Mouse (Mus musculus): ENCODE measurements around the gene Csnk1g2. TPM values are rescaled to one million over a fixed set of nuclear protein-coding genes. Genes with fewer than 3 reads are reported as not detected.
A peak's percentile ranks its signal among the peaks of the same experiment; 100 is the strongest.
"Not testable (repeated sequence)": the region's sequence is repeated elsewhere in the genome, so short reads cannot be mapped to it uniquely, and the experiment has no call there.

Gene Csnk1g2
- polyA plus RNA-seq, 1 experiment from 2014 or later, result 123 TPM

GRCm38 (mm10) chr10:80620796-80621689 lies 1.6 kb upstream of the Csnk1g2 start:
- WGBS, result 57% methylated on average over 16 of the region's 16 CpGs
- H3K27ac ChIP-seq, result peak overlapping the region; percentile 96
- H3K4me3 ChIP-seq, result peak overlapping the region; percentile 84
- H3K36me3 ChIP-seq (replicated peaks), result peaks cover 19% of the 10 kb centered on the region
- peaks cover 53% of the 10 kb centered on the region for H3K4me1 ChIP-seq
- DNase-seq (ENCODE audit: extremely low spot score, low spot score), result no peak
- H3K27me3 ChIP-seq (ENCODE audit: poor library complexity, severe bottlenecking), result no peaks in the 10 kb centered on the region
- H3K9me3 ChIP-seq, result no peaks in the 10 kb centered on the region

- WGBS, result 7% methylated on average over 9 of the region's 9 CpGs
- no peaks in the 10 kb centered on the region for H3K9me3 ChIP-seq
- DNase-seq (ENCODE audit: extremely low spot score, low spot score), result no peak
Observed at GRCm38 (mm10) chr10:80621690-80621939, 1.0 kb upstream of the Csnk1g2 start.

GRCm38 (mm10) chr10:80621940-80622660 lies 538 bp upstream of the Csnk1g2 start:
- peaks cover 53% of the 10 kb centered on the region for H3K4me1 ChIP-seq
- H3K4me3 ChIP-seq, result peak overlapping the region; percentile 84
- peak; percentile 99 for DNase-seq (ENCODE audit: extremely low spot score, low spot score)
- H3K36me3 ChIP-seq (replicated peaks), result peaks cover 16% of the 10 kb centered on the region
- under 1% methylated on average over 64 of the region's 64 CpGs for WGBS
- no peaks in the 10 kb centered on the region for H3K9me3 ChIP-seq
- H3K27ac ChIP-seq, result peak overlapping the region; percentile 96
- H3K27me3 ChIP-seq (ENCODE audit: poor library complexity, severe bottlenecking), result no peaks in the 10 kb centered on the region

More at GRCm38 (mm10) chr10:80621690-80621939, 1.0 kb upstream of the Csnk1g2 start:
- peak overlapping the region; percentile 84 for H3K4me3 ChIP-seq
- H3K4me1 ChIP-seq, result peaks cover 53% of the 10 kb centered on the region
- peak overlapping the region; percentile 96 for H3K27ac ChIP-seq
- no peaks in the 10 kb centered on the region for H3K27me3 ChIP-seq (ENCODE audit: poor library complexity, severe bottlenecking)
- peaks cover 16% of the 10 kb centered on the region for H3K36me3 ChIP-seq (replicated peaks)

GRCm38 (mm10) chr10:80623457-80624191 lies 986 bp downstream of the Csnk1g2 start:
- Histone ChIP-seq H3K36me3 (replicated peaks) (peaks cover 27% of the 10 kb centered on the region), H3K4me3 (peak overlapping the region; percentile 84), H3K27ac (peak overlapping the region; percentile 96), H3K4me1 (peaks cover 58% of the 10 kb centered on the region), H3K27me3 (ENCODE audit: poor library complexity, severe bottlenecking) (no peaks in the 10 kb centered on the region), H3K9me3 (no peaks in the 10 kb centered on the region)
- WGBS, result 16% methylated on average over 15 of the region's 15 CpGs
- DNase-seq (ENCODE audit: extremely low spot score, low spot score), result peak; percentile 67

GRCm38 (mm10) chr10:80625764-80626163 lies 3.1 kb downstream of the Csnk1g2 start:
- H3K4me1 ChIP-seq, result peaks cover 48% of the 10 kb centered on the region
- H3K4me3 ChIP-seq, result peak overlapping the region; percentile 16; the same call in 1 of the 2 replicates
- H3K9me3 ChIP-seq, result no peaks in the 10 kb centered on the region
- DNase-seq (ENCODE audit: extremely low spot score, low spot score), result no peak
- H3K27me3 ChIP-seq (ENCODE audit: poor library complexity, severe bottlenecking), result no peaks in the 10 kb centered on the region
- no peak overlapping the region for H3K27ac ChIP-seq
- peaks cover 48% of the 10 kb centered on the region for H3K36me3 ChIP-seq (replicated peaks)
- 98% methylated on average over 4 of the region's 4 CpGs for WGBS

GRCm38 (mm10) chr10:80627685-80628084 lies 5.0 kb downstream of the Csnk1g2 start:
- H3K36me3 ChIP-seq (replicated peaks), result peaks cover 67% of the 10 kb centered on the region
- no peak overlapping the region; the same call in 1 of the 2 replicates for H3K27ac ChIP-seq
- DNase-seq (ENCODE audit: extremely low spot score, low spot score), result no peak
- peaks cover 39% of the 10 kb centered on the region for H3K4me1 ChIP-seq
- no peaks in the 10 kb centered on the region for H3K27me3 ChIP-seq (ENCODE audit: poor library complexity, severe bottlenecking)
- no peak overlapping the region; the same call in 1 of the 2 replicates for H3K4me3 ChIP-seq
- 69% methylated on average over 2 of the region's 2 CpGs for WGBS
- no peaks in the 10 kb centered on the region for H3K9me3 ChIP-seq

- Histone ChIP-seq H3K27me3 (ENCODE audit: poor library complexity, severe bottlenecking) (no peaks in the 10 kb centered on the region), H3K4me1 (peaks cover 29% of the 10 kb centered on the region), H3K36me3 (replicated peaks) (peaks cover 76% of the 10 kb centered on the region), H3K4me3 (peak overlapping the region; percentile 6; the same call in 1 of the 2 replicates), H3K9me3 (no peaks in the 10 kb centered on the region), H3K27ac (no peak overlapping the region)
- no peak for DNase-seq (ENCODE audit: extremely low spot score, low spot score)
- 94% methylated on average over 9 of the region's 9 CpGs for WGBS
Observed at GRCm38 (mm10) chr10:80628925-80629324, 6.3 kb downstream of the Csnk1g2 start.

GRCm38 (mm10) chr10:80635345-80635744 lies 12.7 kb downstream of the Csnk1g2 start:
- no peak for DNase-seq (ENCODE audit: extremely low spot score, low spot score)
- Histone ChIP-seq H3K36me3 (replicated peaks) (peaks cover 97% of the 10 kb centered on the region), H3K27ac (no peak overlapping the region), H3K9me3 (no peaks in the 10 kb centered on the region), H3K27me3 (ENCODE audit: poor library complexity, severe bottlenecking) (no peaks in the 10 kb centered on the region), H3K4me1 (no peaks in the 10 kb centered on the region), H3K4me3 (no peak overlapping the region)
- WGBS, result 92% methylated on average over 6 of the region's 6 CpGs

- no peak overlapping the region for H3K27ac ChIP-seq
- 93% methylated on average over 10 of the region's 10 CpGs for WGBS
- H3K4me3 ChIP-seq, result no peak overlapping the region
- peaks cover 91% of the 10 kb centered on the region for H3K36me3 ChIP-seq (replicated peaks)
- peaks cover 7% of the 10 kb centered on the region for H3K4me1 ChIP-seq
- no peaks in the 10 kb centered on the region for H3K27me3 ChIP-seq (ENCODE audit: poor library complexity, severe bottlenecking)
- H3K9me3 ChIP-seq, result no peaks in the 10 kb centered on the region
- no peak for DNase-seq (ENCODE audit: extremely low spot score, low spot score)
Observed at GRCm38 (mm10) chr10:80646936-80647335, 24.3 kb downstream of the Csnk1g2 start.

- not testable (repeated sequence) for H3K4me3 ChIP-seq; DNase-seq (ENCODE audit: extremely low spot score, low spot score); H3K9me3 ChIP-seq; H3K27ac ChIP-seq; H3K27me3 ChIP-seq (ENCODE audit: poor library complexity, severe bottlenecking)
- peaks cover 17% of the 10 kb centered on the region for H3K4me1 ChIP-seq
- peaks cover 73% of the 10 kb centered on the region for H3K36me3 ChIP-seq (replicated peaks)
- 90% methylated on average over 6 of the region's 6 CpGs for WGBS
Observed at GRCm38 (mm10) chr10:80649910-80650309, 27.3 kb downstream of the Csnk1g2 start.

GRCm38 (mm10) chr10:80650392-80650791 lies 27.8 kb downstream of the Csnk1g2 start:
- Histone ChIP-seq H3K4me1 (peaks cover 22% of the 10 kb centered on the region), H3K27ac (no peak overlapping the region), H3K9me3 (no peaks in the 10 kb centered on the region), H3K4me3 (no peak overlapping the region), H3K36me3 (replicated peaks) (peaks cover 68% of the 10 kb centered on the region), H3K27me3 (ENCODE audit: poor library complexity, severe bottlenecking) (no peaks in the 10 kb centered on the region)
- 92% methylated on average over 10 of the region's 10 CpGs for WGBS
- no peak for DNase-seq (ENCODE audit: extremely low spot score, low spot score)

- Histone ChIP-seq H3K36me3 (replicated peaks) (peaks cover 40% of the 10 kb centered on the region), H3K4me1 (peaks cover 44% of the 10 kb centered on the region), H3K9me3 (no peaks in the 10 kb centered on the region), H3K27me3 (ENCODE audit: poor library complexity, severe bottlenecking) (no peaks in the 10 kb centered on the region), H3K4me3 (no peak overlapping the region; the same call in 1 of the 2 replicates), H3K27ac (no peak overlapping the region)
- 95% methylated on average over 6 of the region's 6 CpGs for WGBS
- DNase-seq (ENCODE audit: extremely low spot score, low spot score), result no peak
Observed at GRCm38 (mm10) chr10:80653156-80653720, 30.6 kb downstream of the Csnk1g2 start.

All from forebrain, embryonic 10.5 days (tissue).